8 mouse cellular contexts compared by ENCODE assay signal in the genomic region with DNA sequence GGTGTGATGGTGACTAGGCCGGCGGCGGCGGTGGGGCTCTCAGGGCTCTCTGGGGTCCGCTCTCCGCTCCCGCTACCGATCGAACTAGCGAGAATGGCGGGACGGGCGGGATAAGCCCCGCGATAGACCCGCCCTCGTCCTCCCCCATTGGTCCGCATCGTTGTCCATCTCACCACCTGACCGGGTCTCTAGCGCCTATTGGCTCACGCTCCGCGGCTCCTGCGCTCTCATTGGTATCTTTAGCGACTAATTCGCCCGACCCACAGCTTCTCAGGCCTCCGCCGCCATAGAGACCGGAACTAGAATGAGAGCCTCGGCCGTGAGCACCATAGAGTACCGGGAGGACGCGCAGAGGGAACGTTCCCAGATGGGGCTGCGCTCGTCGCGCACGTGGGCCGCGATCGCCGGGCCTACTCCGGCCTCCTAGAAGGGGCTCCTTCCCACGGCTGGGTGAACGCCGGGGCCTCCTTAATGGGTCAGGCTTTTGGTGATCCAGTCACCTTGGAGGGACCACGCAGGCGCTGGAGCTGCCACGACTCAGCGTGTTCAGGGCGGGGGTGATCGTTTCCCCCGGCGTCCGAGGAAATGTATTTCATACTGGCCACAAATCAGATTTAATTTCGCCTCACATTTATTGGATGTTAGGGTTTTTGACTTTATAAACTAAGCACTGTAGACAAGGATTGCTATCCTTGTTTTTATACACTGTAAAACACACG. TPM values are rescaled to one million over a fixed set of nuclear protein-coding genes. Genes with fewer than 3 reads are reported as not detected.
DNase-seq lines count a peak whose midpoint lies in the region; ATAC-seq lines count a peak whose summit lies in the region.

A gene (minus strand): TSS at position 190 of the 719 bp plus-strand sequence.

- H3K27ac ChIP-seq in hindbrain, embryonic 16.5 days (ENCODE audit: low read depth, low read length), result peak within 1 kb of the TSS; percentile 98
- peak within 1 kb of the TSS; percentile 76 for H3K27ac ChIP-seq in macrophage

- DNase-seq in WW6 (ENCODE audit: low read depth, low spot score), result peak; percentile 93
- peak; percentile 100 for DNase-seq in cerebellum, postnatal 4 days (ENCODE audit: low spot score in 2 of 2)
- DNase-seq in gastrocnemius, adult 18-20 months (ENCODE audit: low spot score), result peak; percentile 100
- peak; percentile 100 for DNase-seq in left cerebral cortex, adult 18-20 months (ENCODE audit: low spot score in 2 of 2)
- peak; percentile 100 for DNase-seq in right cerebral cortex, adult 18-20 months
- peak; percentile 100 for DNase-seq in urinary bladder, postnatal 10 days (ENCODE audit: low spot score)

- no peaks in the 10 kb centered on the region for H3K27me3 ChIP-seq in hindbrain, embryonic 16.5 days (replicated peaks; ENCODE audit: control insufficient read depth, insufficient read depth, low read length)

- H3K4me3 ChIP-seq in hindbrain, embryonic 16.5 days (ENCODE audit: low read length), result peak within 1 kb of the TSS; percentile 83
- peak within 1 kb of the TSS; percentile 76 for H3K4me3 ChIP-seq in macrophage (ENCODE audit: inconsistent target)

- under 1% methylated on average over 57 of the region's 61 CpGs for WGBS in hindbrain, embryonic 16.5 days
- under 1% methylated on average over 61 of the region's 61 CpGs for WGBS in macrophage (ENCODE audit: missing documents)

- no peaks in the 10 kb centered on the region for H3K36me3 ChIP-seq in hindbrain, embryonic 16.5 days (ENCODE audit: control insufficient read depth, insufficient read depth, low read length)
- no peaks in the 10 kb centered on the region for H3K36me3 ChIP-seq in macrophage (ENCODE audit: inconsistent target)

- H3K79me2 ChIP-seq in macrophage (ENCODE audit: inconsistent target), result peaks cover 41% of the 10 kb centered on the region

- peak within 1 kb of the TSS; percentile 83 for H3K4me2 ChIP-seq in hindbrain, embryonic 16.5 days (ENCODE audit: low read length)

- H3K9ac ChIP-seq in hindbrain, embryonic 16.5 days (ENCODE audit: low read depth, low read length), result peak within 1 kb of the TSS; percentile 93

- peak; percentile 99 for ATAC-seq in hindbrain, embryonic 16.5 days

- peaks cover 25% of the 10 kb centered on the region for H3K4me1 ChIP-seq in hindbrain, embryonic 16.5 days (ENCODE audit: control insufficient read depth, insufficient read depth, low read depth, low read length)

- H3K9me3 ChIP-seq in hindbrain, embryonic 16.5 days (ENCODE audit: control insufficient read depth, low read length), result no peaks in the 10 kb centered on the region

RNA-seq across cellular contexts. Expression of the gene that starts here (rescaled TPM):
- total RNA-seq in gastrocnemius, adult 18-20 months (2021), result 100 to 1,000 TPM; 659 to 760 TPM
- 710 and 718 TPM in 2 replicates for polyA plus RNA-seq in hindbrain, embryonic 16.5 days (2015; fragmentation: Nextera tagmentation; extraction: Ambion mirVana)
- total RNA-seq in left cerebral cortex, adult 18-20 months (2021), result 100 to 1,000 TPM; 178 to 187 TPM
- total RNA-seq in macrophage (2018; cell fraction: chromatin; rRNA removed), result 100 to 1,000 TPM in 22 of 26 experiments, 10 to 100 TPM in 4; 48.6 to 330 (median 194) TPM
- total RNA-seq in macrophage (2018; cell fraction: cytosol; rRNA removed), result 100 to 1,000 TPM; 359 to 922 (median 522) TPM
- total RNA-seq in macrophage (2018; cell fraction: nucleus; rRNA removed), result 100 to 1,000 TPM; 102 to 314 (median 168) TPM
- 671 to 1,591 TPM (median 793 TPM) in 3 replicates for polyA plus RNA-seq in macrophage (2018)

Comparison
In these comparisons a context has a peak if more than half of its experiments do, and no peak if none do; other contexts are left out.
1. Peak in every context shown above with its lines: DNase-seq, ATAC-seq, H3K4me3 ChIP-seq and H3K27ac ChIP-seq.